Mouse (Mus musculus) cortical plate, adult 2 months (tissue): ENCODE measurements around the gene Vmn1r225.

Source experiments
- CTCF ChIP-seq: fragments of 200-500 bp; IDR thresholded peaks from 2 replicates; pipeline ENCODE4 v1.5.1; 2011; ENCODE audit warnings: mild to moderate bottlenecking, control low read depth, low read length; ENCODE audit not compliant: insufficient read depth; ENCODE audit errors: extremely low read depth
- POLR2A ChIP-seq: fragments of 200-500 bp; IDR thresholded peaks from 2 replicates; pipeline ENCODE4 v1.6.1; 2011; ENCODE audit warnings: mild to moderate bottlenecking, low read length, control low read depth; ENCODE audit not compliant: insufficient read depth; ENCODE audit errors: extremely low read depth

DNA sequence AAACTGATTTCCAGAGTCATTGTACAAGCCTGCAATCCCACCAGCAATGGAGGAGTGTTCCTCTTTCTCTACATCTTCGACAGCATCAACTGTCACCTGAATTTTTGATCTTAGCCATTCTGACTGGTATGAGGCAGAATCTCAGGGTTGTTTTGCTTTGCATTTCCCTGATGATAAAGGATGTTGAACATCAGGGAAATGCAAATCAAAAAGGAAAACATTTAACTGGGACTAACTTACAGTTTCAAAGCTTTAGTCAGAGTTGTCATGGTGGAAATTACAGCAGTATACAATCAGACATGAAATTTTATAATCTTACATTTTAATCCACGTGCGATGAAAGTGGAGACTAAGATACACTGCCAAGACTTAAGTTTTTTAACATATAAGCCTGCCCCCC lies 24.6 kb upstream of the Vmn1r225 start:
- TF ChIP-seq CTCF, result no peak
- TF ChIP-seq POLR2A, result no peak
